Mouse (Mus musculus) midbrain, embryonic 11.5 days (tissue): ENCODE data around the gene Olfr1044. TPM values are rescaled to one million over a fixed set of nuclear protein-coding genes. Genes with fewer than 3 reads are reported as not detected.
"Not testable (repeated sequence)": the region's sequence is repeated elsewhere in the genome, so short reads cannot be mapped to it uniquely, and the experiment has no call there.

Experiments
- ATAC-seq: fragments of 200-750 bp; cut with Nextera tagmentation; 2 replicates; pipeline ENCODE4 v1.8.0; 2017; ENCODE audit warnings: moderate TSS enrichment, moderate library complexity; ENCODE audit not compliant: low FRiP score
- DNase-seq: peaks from one replicate; pipeline ENCODE4 v3.0.0; 2015; ENCODE audit warnings: low spot score; ENCODE audit errors: missing footprints
- H3K27ac ChIP-seq: fragments of 300-500 bp; sonication (generic); 2 replicates; pipeline ENCODE4 v1.5.1; 2014; ENCODE audit warnings: low read depth, low read length
- H3K27me3 ChIP-seq: fragments of 300-500 bp; sonication (generic); 2 replicates; pipeline ENCODE4 v1.6.1; 2014; ENCODE audit warnings: mild to moderate bottlenecking, low read length, moderate library complexity, mixed read lengths; ENCODE audit not compliant: control insufficient read depth, insufficient read depth
- H3K36me3 ChIP-seq: fragments of 300-500 bp; sonication (generic); 2 replicates; pipeline ENCODE4 v1.6.1; 2014; ENCODE audit warnings: mild to moderate bottlenecking, low read length, moderate library complexity, mixed read lengths; ENCODE audit not compliant: control insufficient read depth, insufficient read depth
- H3K4me1 ChIP-seq: fragments of 300-500 bp; sonication (generic); 2 replicates; pipeline ENCODE4 v1.6.1; 2014; ENCODE audit warnings: low read length; ENCODE audit not compliant: control insufficient read depth, insufficient read depth
- H3K4me2 ChIP-seq: fragments of 300-500 bp; sonication (generic); 2 replicates; pipeline ENCODE4 v1.6.1; 2014; ENCODE audit warnings: mild to moderate bottlenecking, moderate library complexity
- H3K4me3 ChIP-seq: fragments of 300-500 bp; sonication (generic); 2 replicates; pipeline ENCODE4 v1.5.1; 2014; ENCODE audit warnings: low read depth, low read length
- H3K9ac ChIP-seq: fragments of 300-500 bp; sonication (generic); 2 replicates; pipeline ENCODE4 v1.6.1; 2014; ENCODE audit warnings: low read length
- H3K9me3 ChIP-seq: fragments of 300-500 bp; sonication (generic); 2 replicates; pipeline ENCODE4 v1.6.1; 2016; ENCODE audit warnings: low read length; ENCODE audit not compliant: control insufficient read depth
- WGBS: fragments of 180-500 bp; shearing (Covaris S2); extraction: QIAGEN DNeasy Blood & Tissue Kit; methylation state at CpG from one replicate; pipeline ENCODE4 v1.1.7; 2014; 5-methylcytosine and 5-hydroxymethylcytosine counted together
- polyA plus RNA-seq: library from polyadenylated mRNA; unstranded; fragments of >200 nt; fragmentation: Nextera tagmentation; extraction: Ambion mirVana; gene quantifications from 2 replicates; pipeline ENCODE4 v1.2.1, GENCODE M21; 2014

Olfr1044 gene
- not detected in 2 replicates for polyA plus RNA-seq

GRCm38 (mm10) chr2:86177720-86178119, at the start of gene Olfr1044:
Gene Olfr1044 (minus strand): TSS chr2:86177820.
- Histone ChIP-seq H3K27ac (no peak within 1 kb of the TSS), H3K36me3 (no peaks in the 10 kb centered on the region), H3K4me2 (no peak within 1 kb of the TSS), H3K27me3 (no peaks in the 10 kb centered on the region), H3K9ac (no peak within 1 kb of the TSS), H3K9me3 (no peaks in the 10 kb centered on the region), H3K4me3 (no peak within 1 kb of the TSS), H3K4me1 (no peaks in the 10 kb centered on the region)
- DNase-seq (no peak), ATAC-seq (no peak)

- H3K36me3 ChIP-seq: no peaks in the 10 kb centered on the region
- no peaks in the 10 kb centered on the region for H3K4me1 ChIP-seq
- ATAC-seq: no peak
- DNase-seq: no peak
- 76% methylated on average over 2 of the region's 2 CpGs for WGBS
- H3K27me3 ChIP-seq: no peaks in the 10 kb centered on the region
- H3K4me2 ChIP-seq: no peak within 1 kb of the TSS
- H3K9ac ChIP-seq: no peak within 1 kb of the TSS
- no peak within 1 kb of the TSS for H3K27ac ChIP-seq
- H3K4me3 ChIP-seq: no peak within 1 kb of the TSS
- H3K9me3 ChIP-seq: no peaks in the 10 kb centered on the region
Observed at GRCm38 (mm10) chr2:86219214-86219613, 41.6 kb upstream of the Olfr1044 start, which contains the start of gene Olfr1046. Gene Olfr1046 (minus strand): TSS chr2:86219314.

- no peak within 1 kb of the TSS for H3K9ac ChIP-seq
- H3K4me1 ChIP-seq: no peaks in the 10 kb centered on the region
- H3K27me3 ChIP-seq: no peaks in the 10 kb centered on the region
- no peak within 1 kb of the TSS for H3K27ac ChIP-seq
- H3K4me2 ChIP-seq: no peak within 1 kb of the TSS
- H3K4me3 ChIP-seq: no peak within 1 kb of the TSS
- H3K9me3 ChIP-seq: no peaks in the 10 kb centered on the region
- H3K36me3 ChIP-seq: no peaks in the 10 kb centered on the region
- ATAC-seq (no peak), DNase-seq (no peak)
Observed at GRCm38 (mm10) chr2:86202909-86203308, 25.3 kb upstream of the Olfr1044 start, which contains the start of gene Olfr1045. Gene Olfr1045 (minus strand): TSS chr2:86203009.

- no peak overlapping the region for H3K4me2 ChIP-seq
- no peaks in the 10 kb centered on the region for H3K27me3 ChIP-seq
- no peak overlapping the region for H3K4me3 ChIP-seq
- 45% methylated on average over 1 of the region's 1 CpGs for WGBS
- H3K9me3 ChIP-seq: no peaks in the 10 kb centered on the region
- ATAC-seq (no peak), DNase-seq (no peak)
- no peaks in the 10 kb centered on the region for H3K4me1 ChIP-seq
- no peaks in the 10 kb centered on the region for H3K36me3 ChIP-seq
- H3K9ac ChIP-seq: no peak overlapping the region
- no peak overlapping the region for H3K27ac ChIP-seq
Observed at GRCm38 (mm10) chr2:86195863-86196262, 18.2 kb upstream of the Olfr1044 start.

- no peak within 1 kb of the TSS for H3K4me2 ChIP-seq
- no peak for DNase-seq
- H3K4me3 ChIP-seq: no peak within 1 kb of the TSS
Observed at GRCm38 (mm10) chr2:86185583-86185982, 8.0 kb upstream of the Olfr1044 start, which contains the start of gene Olfr52. Gene Olfr52 (minus strand): TSS chr2:86185683.

GRCm38 (mm10) chr2:86179950-86180349, 2.3 kb upstream of the Olfr1044 start:
- Histone ChIP-seq H3K27ac (no peak overlapping the region), H3K4me3 (no peak overlapping the region), H3K9me3 (no peaks in the 10 kb centered on the region), H3K27me3 (no peaks in the 10 kb centered on the region), H3K4me1 (no peaks in the 10 kb centered on the region), H3K4me2 (no peak overlapping the region), H3K36me3 (no peaks in the 10 kb centered on the region), H3K9ac (no peak overlapping the region)
- 83% methylated on average over 3 of the region's 3 CpGs for WGBS
- DNase-seq (no peak), ATAC-seq (no peak)

More at GRCm38 (mm10) chr2:86185583-86185982, 8.0 kb upstream of the Olfr1044 start, which contains the start of gene Olfr52:
- ATAC-seq: no peak
- Histone ChIP-seq H3K9me3 (no peaks in the 10 kb centered on the region), H3K27me3 (no peaks in the 10 kb centered on the region), H3K9ac (no peak within 1 kb of the TSS), H3K36me3 (no peaks in the 10 kb centered on the region), H3K27ac (no peak within 1 kb of the TSS), H3K4me1 (no peaks in the 10 kb centered on the region)

GRCm38 (mm10) chr2:86175422-86175821, 2.2 kb downstream of the Olfr1044 start:
- H3K27ac ChIP-seq, ATAC-seq, H3K9me3 ChIP-seq, H3K36me3 ChIP-seq, H3K27me3 ChIP-seq, H3K4me3 ChIP-seq, H3K9ac ChIP-seq, DNase-seq, H3K4me2 ChIP-seq, H3K4me1 ChIP-seq: not testable (repeated sequence)
- WGBS: 91% methylated on average over 7 of the region's 7 CpGs

GRCm38 (mm10) chr2:86167422-86167821, 10.2 kb downstream of the Olfr1044 start, which contains the start of gene Olfr1043:
Gene Olfr1043 (minus strand): TSS chr2:86167522.
- ATAC-seq: no peak
- Histone ChIP-seq H3K4me2 (no peak within 1 kb of the TSS), H3K27ac (no peak within 1 kb of the TSS), H3K9ac (no peak within 1 kb of the TSS), H3K4me3 (no peak within 1 kb of the TSS), H3K4me1 (no peaks in the 10 kb centered on the region), H3K36me3 (no peaks in the 10 kb centered on the region), H3K27me3 (no peaks in the 10 kb centered on the region), H3K9me3 (no peaks in the 10 kb centered on the region)
- 87% methylated on average over 2 of the region's 2 CpGs for WGBS
- no peak for DNase-seq

GRCm38 (mm10) chr2:86161738-86162137, 15.9 kb downstream of the Olfr1044 start, which contains the start of gene Olfr1042:
Gene Olfr1042 (minus strand): TSS chr2:86161838.
- Histone ChIP-seq H3K27me3 (no peaks in the 10 kb centered on the region), H3K9ac (no peak within 1 kb of the TSS), H3K4me2 (no peak within 1 kb of the TSS), H3K36me3 (no peaks in the 10 kb centered on the region), H3K4me3 (no peak within 1 kb of the TSS), H3K4me1 (no peaks in the 10 kb centered on the region), H3K9me3 (no peaks in the 10 kb centered on the region), H3K27ac (no peak within 1 kb of the TSS)
- DNase-seq (no peak), ATAC-seq (no peak)
- WGBS: 91% methylated on average over 2 of the region's 2 CpGs
